Mouse (Mus musculus): ENCODE results near the gene Slc8a3. TPM values are rescaled to one million over a fixed set of nuclear protein-coding genes. Genes with fewer than 3 reads are reported as not detected.

Slc8a3 gene
- total RNA-seq, 1 experiment = 0.09 TPM

DNA sequence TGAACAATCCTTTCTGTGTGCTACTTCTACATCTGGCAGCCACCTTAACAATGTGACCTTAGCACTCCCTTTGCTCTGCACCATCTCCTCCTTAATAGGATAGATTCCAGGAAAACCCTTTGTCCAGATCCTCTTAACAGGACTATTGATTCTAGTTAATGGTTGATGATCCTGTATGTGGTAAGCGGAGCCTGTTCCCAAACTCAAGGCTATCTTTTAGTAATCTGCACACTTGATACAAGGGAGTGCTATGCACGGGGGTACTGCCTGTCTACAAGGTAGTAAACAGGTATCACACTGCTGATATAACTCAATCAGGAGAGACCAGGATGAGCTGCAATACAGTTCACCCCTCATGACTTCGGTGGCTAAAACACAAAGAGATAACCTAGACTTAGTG is 144.6 kb downstream of the Slc8a3 start:
- no peak for TF ChIP-seq MAFK (IDR thresholded peaks at IDR 0.05; ENCODE audit: insufficient read depth, low read depth, low read length)
- no peaks in the 10 kb centered on the region for H3K4me1 ChIP-seq (ENCODE audit: control insufficient read depth in 2 of 2, insufficient read depth in 2 of 2, low read length in 2 of 2, poor library complexity in 1 of 2)
- no peak for DNase-seq (ENCODE audit: low read depth, low spot score)
- peaks cover 3% of the 10 kb centered on the region; the same call in 1 of the 2 replicates for H3K36me3 ChIP-seq (ENCODE audit: control insufficient read depth, insufficient read depth, low read length, poor library complexity, severe bottlenecking)
- no peaks in the 10 kb centered on the region for H3K9me3 ChIP-seq (ENCODE audit: control insufficient read depth, insufficient read depth, low read depth, low read length)
- in situ Hi-C loops (cut with MboI; ENCODE audit: low sequenced_read_pairs in 2 of 2, unreplicated experiment in 2 of 2) = loop anchor here (10.0 kb wide), 1 partner anchor 204 kb away; no protein-coding TSS in a partner anchor
- no peak overlapping the region for H3K27ac ChIP-seq (ENCODE audit: insufficient read depth, low read depth, low read length, poor library complexity, severe bottlenecking)
- no peak overlapping the region for H3K9ac ChIP-seq (ENCODE audit: insufficient read depth, low read depth, low read length, poor library complexity, severe bottlenecking)
- no peak overlapping the region for H3K4me3 ChIP-seq (ENCODE audit: insufficient read depth in 1 of 2, low read depth in 1 of 2, low read length in 2 of 2, poor library complexity in 1 of 2, severe bottlenecking in 1 of 2)

DNA sequence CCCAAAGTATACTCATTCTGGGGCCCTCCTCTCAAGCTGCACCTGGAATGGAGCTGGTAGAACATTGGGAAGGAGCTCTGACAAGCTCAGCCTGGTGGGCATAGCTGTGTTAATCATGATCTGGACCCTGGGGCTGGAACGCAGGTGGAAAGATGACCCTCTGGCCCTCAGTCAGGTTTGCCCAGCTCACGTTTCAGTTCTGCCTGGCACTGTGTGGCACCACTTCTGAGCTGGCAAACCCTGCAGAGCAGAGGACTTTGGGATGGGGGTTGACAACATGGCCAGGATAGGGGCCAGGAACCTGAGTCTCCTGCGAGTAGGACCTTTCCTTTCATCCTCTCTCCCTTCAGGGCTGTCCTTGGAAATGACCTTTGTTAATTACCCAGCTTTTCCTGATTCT is 146.3 kb downstream of the Slc8a3 start:
- in situ Hi-C loops (cut with MboI; ENCODE audit: low sequenced_read_pairs in 2 of 2, unreplicated experiment in 2 of 2) = loop anchor here (10.0 kb wide), 1 partner anchor 202 kb away; no protein-coding TSS in a partner anchor
- Histone ChIP-seq H3K4me1 (ENCODE audit: control insufficient read depth in 2 of 2, insufficient read depth in 2 of 2, low read length in 2 of 2, poor library complexity in 1 of 2) (no peaks in the 10 kb centered on the region), H3K9ac (ENCODE audit: insufficient read depth, low read depth, low read length, poor library complexity, severe bottlenecking) (no peak overlapping the region), H3K36me3 (ENCODE audit: control insufficient read depth, insufficient read depth, low read length, poor library complexity, severe bottlenecking) (peaks cover 3% of the 10 kb centered on the region; the same call in 1 of the 2 replicates), H3K9me3 (ENCODE audit: control insufficient read depth, insufficient read depth, low read depth, low read length) (no peaks in the 10 kb centered on the region), H3K4me3 (ENCODE audit: insufficient read depth in 1 of 2, low read depth in 1 of 2, low read length in 2 of 2, poor library complexity in 1 of 2, severe bottlenecking in 1 of 2) (no peak overlapping the region), H3K27ac (ENCODE audit: insufficient read depth, low read depth, low read length, poor library complexity, severe bottlenecking) (no peak overlapping the region)
- no peak for TF ChIP-seq MAFK (IDR thresholded peaks at IDR 0.05; ENCODE audit: insufficient read depth, low read depth, low read length)
- TF ChIP-seq CHD2 (IDR thresholded peaks at IDR 0.05; ENCODE audit: low read depth, low read length) = no peak
- TF ChIP-seq ZC3H11A (IDR thresholded peaks at IDR 0.05; ENCODE audit: borderline replicate concordance, low read depth, low read length) = no peak
- TF ChIP-seq ZNF384 (IDR thresholded peaks at IDR 0.05; ENCODE audit: low read depth, low read length) = no peak
- TF ChIP-seq HCFC1 (IDR thresholded peaks at IDR 0.05; ENCODE audit: borderline replicate concordance, insufficient read depth, low read length) = no peak
- DNase-seq (ENCODE audit: low read depth, low spot score) = no peak

DNA sequence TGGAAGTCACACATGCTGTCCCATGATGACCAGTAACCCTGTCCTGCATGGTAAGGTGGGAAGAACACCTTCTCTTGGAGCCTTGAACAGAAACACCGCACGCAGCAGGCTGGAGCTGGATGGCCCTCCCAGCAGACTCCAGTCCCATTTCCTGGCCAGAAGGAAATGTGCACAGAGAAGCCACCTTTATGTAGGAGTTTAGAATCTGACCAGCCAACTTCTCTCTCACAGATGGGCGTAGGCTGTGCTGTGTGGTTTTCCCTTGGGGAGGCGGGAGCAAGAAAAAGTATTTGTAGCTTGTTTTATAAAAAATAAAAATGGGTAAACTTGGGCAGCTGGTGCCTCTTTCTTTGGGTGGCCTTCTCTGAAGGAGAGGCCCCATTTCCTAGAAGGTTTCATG is 146.9 kb downstream of the Slc8a3 start:
- H3K9ac ChIP-seq (ENCODE audit: insufficient read depth, low read depth, low read length, poor library complexity, severe bottlenecking) = no peak overlapping the region
- TF ChIP-seq ZC3H11A (IDR thresholded peaks at IDR 0.05; ENCODE audit: borderline replicate concordance, low read depth, low read length) (no peak), MAFK (IDR thresholded peaks at IDR 0.05; ENCODE audit: insufficient read depth, low read depth, low read length) (no peak), ZNF384 (IDR thresholded peaks at IDR 0.05; ENCODE audit: low read depth, low read length) (no peak), CHD2 (IDR thresholded peaks at IDR 0.05; ENCODE audit: low read depth, low read length) (no peak), HCFC1 (IDR thresholded peaks at IDR 0.05; ENCODE audit: borderline replicate concordance, insufficient read depth, low read length) (no peak)
- H3K9me3 ChIP-seq (ENCODE audit: control insufficient read depth, insufficient read depth, low read depth, low read length) = no peaks in the 10 kb centered on the region
- no peak for DNase-seq (ENCODE audit: low read depth, low spot score)
- H3K4me3 ChIP-seq (ENCODE audit: insufficient read depth in 1 of 2, low read depth in 1 of 2, low read length in 2 of 2, poor library complexity in 1 of 2, severe bottlenecking in 1 of 2) = no peak overlapping the region
- no peaks in the 10 kb centered on the region for H3K4me1 ChIP-seq (ENCODE audit: control insufficient read depth in 2 of 2, insufficient read depth in 2 of 2, low read length in 2 of 2, poor library complexity in 1 of 2)
- no peak overlapping the region for H3K27ac ChIP-seq (ENCODE audit: insufficient read depth, low read depth, low read length, poor library complexity, severe bottlenecking)
- in situ Hi-C loops (cut with MboI; ENCODE audit: low sequenced_read_pairs in 2 of 2, unreplicated experiment in 2 of 2) = loop anchor here (10.0 kb wide), 1 partner anchor 201 kb away; no protein-coding TSS in a partner anchor
- H3K36me3 ChIP-seq (ENCODE audit: control insufficient read depth, insufficient read depth, low read length, poor library complexity, severe bottlenecking) = peaks cover 3% of the 10 kb centered on the region; the same call in 1 of the 2 replicates

DNA sequence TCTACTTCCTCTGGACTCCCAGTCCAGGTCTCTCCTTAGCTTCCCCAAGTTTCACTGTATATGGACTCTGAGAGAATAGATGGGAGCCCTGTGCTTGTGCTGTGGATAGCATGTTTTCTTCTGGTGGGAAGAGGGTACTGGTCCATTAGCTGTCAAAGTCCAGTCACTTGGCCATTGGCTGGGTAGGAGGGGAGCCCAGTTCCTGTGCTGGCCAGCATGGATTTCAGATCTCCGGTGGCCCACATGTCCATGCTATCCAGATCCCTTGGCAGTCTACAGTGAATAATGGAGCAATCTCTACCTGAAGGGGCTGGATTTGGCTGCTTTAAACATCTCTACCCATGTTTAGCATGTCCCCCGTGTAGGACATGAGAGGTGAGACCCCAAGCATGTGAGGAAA is 148.0 kb downstream of the Slc8a3 start:
- H3K9me3 ChIP-seq (ENCODE audit: control insufficient read depth, insufficient read depth, low read depth, low read length) = no peaks in the 10 kb centered on the region
- in situ Hi-C loops (cut with MboI; ENCODE audit: low sequenced_read_pairs in 2 of 2, unreplicated experiment in 2 of 2) = loop anchor here (10.0 kb wide), 1 partner anchor 200 kb away; no protein-coding TSS in a partner anchor
- no peak for DNase-seq (ENCODE audit: low read depth, low spot score)
- no peak overlapping the region for H3K9ac ChIP-seq (ENCODE audit: insufficient read depth, low read depth, low read length, poor library complexity, severe bottlenecking)
- peaks cover 3% of the 10 kb centered on the region; the same call in 1 of the 2 replicates for H3K36me3 ChIP-seq (ENCODE audit: control insufficient read depth, insufficient read depth, low read length, poor library complexity, severe bottlenecking)
- TF ChIP-seq MAFK (IDR thresholded peaks at IDR 0.05; ENCODE audit: insufficient read depth, low read depth, low read length) (no peak), CHD2 (IDR thresholded peaks at IDR 0.05; ENCODE audit: low read depth, low read length) (no peak), ZC3H11A (IDR thresholded peaks at IDR 0.05; ENCODE audit: borderline replicate concordance, low read depth, low read length) (no peak), ZNF384 (IDR thresholded peaks at IDR 0.05; ENCODE audit: low read depth, low read length) (no peak), HCFC1 (IDR thresholded peaks at IDR 0.05; ENCODE audit: borderline replicate concordance, insufficient read depth, low read length) (no peak)
- no peak overlapping the region for H3K4me3 ChIP-seq (ENCODE audit: insufficient read depth in 1 of 2, low read depth in 1 of 2, low read length in 2 of 2, poor library complexity in 1 of 2, severe bottlenecking in 1 of 2)
- no peaks in the 10 kb centered on the region for H3K4me1 ChIP-seq (ENCODE audit: control insufficient read depth in 2 of 2, insufficient read depth in 2 of 2, low read length in 2 of 2, poor library complexity in 1 of 2)
- no peak overlapping the region for H3K27ac ChIP-seq (ENCODE audit: insufficient read depth, low read depth, low read length, poor library complexity, severe bottlenecking)

DNA sequence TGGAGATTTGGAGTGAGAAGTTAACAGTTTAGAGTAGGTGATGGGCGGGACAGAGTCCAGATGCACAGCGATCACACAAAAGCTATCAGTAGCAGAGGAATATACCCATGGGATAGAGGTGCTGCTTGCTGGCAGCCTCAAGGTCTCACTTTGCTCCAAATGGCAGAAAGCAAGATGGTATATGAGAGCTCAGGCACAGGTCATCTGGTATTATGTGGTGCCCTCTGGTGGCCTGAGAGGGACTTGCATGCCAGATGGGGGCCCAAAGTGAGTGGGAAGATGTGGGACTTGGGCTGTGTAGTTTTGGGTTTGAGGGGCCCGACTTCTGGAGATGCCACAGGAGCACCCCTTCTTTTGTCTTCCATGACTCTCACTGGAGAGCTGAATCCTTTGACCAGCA is 150.9 kb downstream of the Slc8a3 start:
- DNase-seq (ENCODE audit: low read depth, low spot score) = peak; percentile 48
- no peak overlapping the region for H3K4me3 ChIP-seq (ENCODE audit: insufficient read depth in 1 of 2, low read depth in 1 of 2, low read length in 2 of 2, poor library complexity in 1 of 2, severe bottlenecking in 1 of 2)
- no peak for TF ChIP-seq CHD2 (IDR thresholded peaks at IDR 0.05; ENCODE audit: low read depth, low read length)
- TF ChIP-seq ZC3H11A (IDR thresholded peaks at IDR 0.05; ENCODE audit: borderline replicate concordance, low read depth, low read length) = peak; percentile 64; the same call in 1 of the 2 replicates
- H3K9me3 ChIP-seq (ENCODE audit: control insufficient read depth, insufficient read depth, low read depth, low read length) = no peaks in the 10 kb centered on the region
- peaks cover 3% of the 10 kb centered on the region; the same call in 1 of the 2 replicates for H3K36me3 ChIP-seq (ENCODE audit: control insufficient read depth, insufficient read depth, low read length, poor library complexity, severe bottlenecking)
- H3K27ac ChIP-seq (ENCODE audit: insufficient read depth, low read depth, low read length, poor library complexity, severe bottlenecking) = no peak overlapping the region
- no peak overlapping the region for H3K9ac ChIP-seq (ENCODE audit: insufficient read depth, low read depth, low read length, poor library complexity, severe bottlenecking)
- no peaks in the 10 kb centered on the region for H3K4me1 ChIP-seq (ENCODE audit: control insufficient read depth in 2 of 2, insufficient read depth in 2 of 2, low read length in 2 of 2, poor library complexity in 1 of 2)
- in situ Hi-C loops (cut with MboI; ENCODE audit: low sequenced_read_pairs in 2 of 2, unreplicated experiment in 2 of 2) = loop anchor here (10.0 kb wide), 1 partner anchor 197 kb away; no protein-coding TSS in a partner anchor
